Mouse (Mus musculus): ENCODE measurements around the gene Scly. TPM values are rescaled to one million over a fixed set of nuclear protein-coding genes. Genes with fewer than 3 reads are reported as not detected.

Scly gene
- polyA plus RNA-seq, 1 experiment from 2014 or later: 10.7 TPM

GRCm38 (mm10) chr1:91333582-91333981, 35.4 kb downstream of the Scly start:
- Histone ChIP-seq H3K4me3 (ENCODE audit: low read depth, low read length) (no peak overlapping the region), H3K4me1 (ENCODE audit: control insufficient read depth, insufficient read depth, low read length) (no peaks in the 10 kb centered on the region), H3K27ac (ENCODE audit: low read length) (no peak overlapping the region), H3K4me2 (replicated peaks; ENCODE audit: low read depth, low read length) (no peak overlapping the region), H3K27me3 (ENCODE audit: control insufficient read depth, insufficient read depth, low read length) (no peaks in the 10 kb centered on the region), H3K9me3 (ENCODE audit: control insufficient read depth, low read depth, low read length) (no peaks in the 10 kb centered on the region), H3K9ac (replicated peaks; ENCODE audit: low read depth, low read length) (no peak overlapping the region), H3K36me3 (ENCODE audit: control insufficient read depth, insufficient read depth, low read length) (no peaks in the 10 kb centered on the region)
- no peak for ATAC-seq (ENCODE audit: insufficient number of reproducible peaks, insufficient read depth, low FRiP score, low read depth)

- Histone ChIP-seq H3K4me2 (replicated peaks; ENCODE audit: low read depth, low read length) (no peak overlapping the region), H3K27me3 (ENCODE audit: control insufficient read depth, insufficient read depth, low read length) (no peaks in the 10 kb centered on the region), H3K36me3 (ENCODE audit: control insufficient read depth, insufficient read depth, low read length) (no peaks in the 10 kb centered on the region), H3K9ac (replicated peaks; ENCODE audit: low read depth, low read length) (no peak overlapping the region), H3K4me3 (ENCODE audit: low read depth, low read length) (no peak overlapping the region), H3K4me1 (ENCODE audit: control insufficient read depth, insufficient read depth, low read length) (no peaks in the 10 kb centered on the region), H3K9me3 (ENCODE audit: control insufficient read depth, low read depth, low read length) (no peaks in the 10 kb centered on the region), H3K27ac (ENCODE audit: low read length) (no peak overlapping the region)
- ATAC-seq (ENCODE audit: insufficient number of reproducible peaks, insufficient read depth, low FRiP score, low read depth): no peak
- 88% methylated on average over 7 of the region's 7 CpGs for WGBS
These were observed 39.2 kb downstream of the Scly start for GRCm38 (mm10) chr1:91337355-91337754.

- Histone ChIP-seq H3K9me3 (ENCODE audit: control insufficient read depth, low read depth, low read length) (no peaks in the 10 kb centered on the region), H3K27ac (ENCODE audit: low read length) (no peak overlapping the region), H3K4me1 (ENCODE audit: control insufficient read depth, insufficient read depth, low read length) (peaks cover 10% of the 10 kb centered on the region; the same call in 1 of the 2 replicates), H3K4me2 (replicated peaks; ENCODE audit: low read depth, low read length) (no peak overlapping the region), H3K27me3 (ENCODE audit: control insufficient read depth, insufficient read depth, low read length) (peaks cover 31% of the 10 kb centered on the region), H3K9ac (replicated peaks; ENCODE audit: low read depth, low read length) (no peak overlapping the region), H3K36me3 (ENCODE audit: control insufficient read depth, insufficient read depth, low read length) (no peaks in the 10 kb centered on the region), H3K4me3 (ENCODE audit: low read depth, low read length) (no peak overlapping the region)
- WGBS: 87% methylated on average over 3 of the region's 3 CpGs
- no peak for ATAC-seq (ENCODE audit: insufficient number of reproducible peaks, insufficient read depth, low FRiP score, low read depth)
These were observed 45.9 kb downstream of the Scly start for GRCm38 (mm10) chr1:91344001-91344400.

GRCm38 (mm10) chr1:91344921-91345685, 47.0 kb downstream of the Scly start:
- Histone ChIP-seq H3K9ac (replicated peaks; ENCODE audit: low read depth, low read length) (no peak overlapping the region), H3K4me2 (replicated peaks; ENCODE audit: low read depth, low read length) (peak overlapping the region; percentile 29), H3K4me3 (ENCODE audit: low read depth, low read length) (peak overlapping the region; percentile 22), H3K27ac (ENCODE audit: low read length) (no peak overlapping the region), H3K27me3 (ENCODE audit: control insufficient read depth, insufficient read depth, low read length) (peaks cover 31% of the 10 kb centered on the region), H3K4me1 (ENCODE audit: control insufficient read depth, insufficient read depth, low read length) (peaks cover 10% of the 10 kb centered on the region; the same call in 1 of the 2 replicates), H3K9me3 (ENCODE audit: control insufficient read depth, low read depth, low read length) (no peaks in the 10 kb centered on the region), H3K36me3 (ENCODE audit: control insufficient read depth, insufficient read depth, low read length) (no peaks in the 10 kb centered on the region)
- WGBS: 5% methylated on average over 68 of the region's 68 CpGs
- ATAC-seq (ENCODE audit: insufficient number of reproducible peaks, insufficient read depth, low FRiP score, low read depth): no peak

GRCm38 (mm10) chr1:91346892-91347291, 48.8 kb downstream of the Scly start:
- Histone ChIP-seq H3K4me3 (ENCODE audit: low read depth, low read length) (no peak overlapping the region), H3K4me1 (ENCODE audit: control insufficient read depth, insufficient read depth, low read length) (peaks cover 10% of the 10 kb centered on the region; the same call in 1 of the 2 replicates), H3K4me2 (replicated peaks; ENCODE audit: low read depth, low read length) (no peak overlapping the region), H3K36me3 (ENCODE audit: control insufficient read depth, insufficient read depth, low read length) (no peaks in the 10 kb centered on the region), H3K27me3 (ENCODE audit: control insufficient read depth, insufficient read depth, low read length) (peaks cover 31% of the 10 kb centered on the region), H3K9me3 (ENCODE audit: control insufficient read depth, low read depth, low read length) (no peaks in the 10 kb centered on the region), H3K27ac (ENCODE audit: low read length) (no peak overlapping the region), H3K9ac (replicated peaks; ENCODE audit: low read depth, low read length) (no peak overlapping the region)
- ATAC-seq (ENCODE audit: insufficient number of reproducible peaks, insufficient read depth, low FRiP score, low read depth): peak; percentile 50; the same call in 1 of the 2 replicates
- WGBS: 30% methylated on average over 3 of the region's 3 CpGs

GRCm38 (mm10) chr1:91350841-91351240, 52.7 kb downstream of the Scly start, which contains the start of gene Klhl30:
Gene Klhl30, plus strand, starts transcription at chr1:91351016.
- 55% methylated on average over 4 of the region's 4 CpGs for WGBS
- Histone ChIP-seq H3K4me1 (ENCODE audit: control insufficient read depth, insufficient read depth, low read length) (no peaks in the 10 kb centered on the region), H3K27me3 (ENCODE audit: control insufficient read depth, insufficient read depth, low read length) (peaks cover 6% of the 10 kb centered on the region; the same call in 1 of the 2 replicates), H3K36me3 (ENCODE audit: control insufficient read depth, insufficient read depth, low read length) (no peaks in the 10 kb centered on the region), H3K4me3 (ENCODE audit: low read depth, low read length) (no peak within 1 kb of the TSS), H3K4me2 (replicated peaks; ENCODE audit: low read depth, low read length) (no peak within 1 kb of the TSS), H3K9me3 (ENCODE audit: control insufficient read depth, low read depth, low read length) (no peaks in the 10 kb centered on the region), H3K27ac (ENCODE audit: low read length) (no peak within 1 kb of the TSS), H3K9ac (replicated peaks; ENCODE audit: low read depth, low read length) (no peak within 1 kb of the TSS)
- ATAC-seq (ENCODE audit: insufficient number of reproducible peaks, insufficient read depth, low FRiP score, low read depth): no peak

- no peak for ATAC-seq (ENCODE audit: insufficient number of reproducible peaks, insufficient read depth, low FRiP score, low read depth)
- 79% methylated on average over 3 of the region's 3 CpGs for WGBS
These were observed 53.1 kb downstream of the Scly start for GRCm38 (mm10) chr1:91351249-91351648.

GRCm38 (mm10) chr1:91352277-91352676, 54.1 kb downstream of the Scly start:
- H3K36me3 ChIP-seq (ENCODE audit: control insufficient read depth, insufficient read depth, low read length): no peaks in the 10 kb centered on the region
- no peak overlapping the region for H3K4me2 ChIP-seq (replicated peaks; ENCODE audit: low read depth, low read length)
- no peak for ATAC-seq (ENCODE audit: insufficient number of reproducible peaks, insufficient read depth, low FRiP score, low read depth)
- no peaks in the 10 kb centered on the region for H3K27me3 ChIP-seq (ENCODE audit: control insufficient read depth, insufficient read depth, low read length)
- no peaks in the 10 kb centered on the region for H3K4me1 ChIP-seq (ENCODE audit: control insufficient read depth, insufficient read depth, low read length)
- H3K27ac ChIP-seq (ENCODE audit: low read length): no peak overlapping the region
- 82% methylated on average over 2 of the region's 2 CpGs for WGBS
- no peak overlapping the region for H3K4me3 ChIP-seq (ENCODE audit: low read depth, low read length)
- H3K9me3 ChIP-seq (ENCODE audit: control insufficient read depth, low read depth, low read length): no peaks in the 10 kb centered on the region
- H3K9ac ChIP-seq (replicated peaks; ENCODE audit: low read depth, low read length): no peak overlapping the region

More at GRCm38 (mm10) chr1:91351249-91351648, 53.1 kb downstream of the Scly start:
- Histone ChIP-seq H3K4me3 (ENCODE audit: low read depth, low read length) (no peak overlapping the region), H3K9me3 (ENCODE audit: control insufficient read depth, low read depth, low read length) (no peaks in the 10 kb centered on the region), H3K36me3 (ENCODE audit: control insufficient read depth, insufficient read depth, low read length) (no peaks in the 10 kb centered on the region), H3K4me2 (replicated peaks; ENCODE audit: low read depth, low read length) (no peak overlapping the region), H3K9ac (replicated peaks; ENCODE audit: low read depth, low read length) (no peak overlapping the region), H3K4me1 (ENCODE audit: control insufficient read depth, insufficient read depth, low read length) (no peaks in the 10 kb centered on the region), H3K27me3 (ENCODE audit: control insufficient read depth, insufficient read depth, low read length) (peaks cover 2% of the 10 kb centered on the region; the same call in 1 of the 2 replicates), H3K27ac (ENCODE audit: low read length) (no peak overlapping the region)

All from stomach, embryonic 14.5 days (tissue).